Comparison of ENCODE assay signal across 22 mouse cellular contexts in the genomic region with DNA sequence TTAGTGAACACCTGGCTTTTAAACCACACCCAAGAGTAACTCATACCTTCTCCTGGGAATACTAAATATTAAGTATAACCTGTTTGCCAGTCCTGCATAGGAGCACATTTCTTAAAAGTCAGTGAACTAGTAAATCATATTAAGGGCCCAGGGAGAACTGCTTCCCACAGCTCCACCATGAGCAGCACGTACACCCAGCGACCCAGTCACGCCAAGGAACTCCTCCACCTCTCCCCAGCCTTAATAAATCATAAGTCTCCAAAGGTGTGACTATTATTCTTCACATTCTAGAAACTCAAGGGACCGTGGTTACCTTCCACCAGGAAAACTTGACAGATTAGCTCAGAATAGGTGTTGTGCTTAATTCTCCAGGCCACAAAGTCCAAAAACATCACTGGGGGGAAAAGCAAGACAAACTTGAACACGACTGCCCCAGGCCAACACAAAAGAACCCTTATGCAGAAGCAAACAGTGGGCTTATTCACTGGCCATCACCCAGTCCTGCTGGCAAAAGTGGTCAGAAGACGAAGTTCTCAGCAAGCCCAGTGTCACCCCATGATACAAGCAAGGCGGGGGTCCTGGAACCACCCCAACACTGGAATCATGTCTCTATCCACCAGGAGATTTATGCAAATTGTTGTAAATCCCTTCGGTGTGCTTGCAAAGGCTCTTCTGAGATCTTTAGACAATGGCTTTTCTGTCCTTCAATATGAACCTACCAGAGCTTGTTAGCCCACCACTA. TPM values are rescaled to one million over a fixed set of nuclear protein-coding genes. Genes with fewer than 3 reads are reported as not detected.
A peak's percentile ranks its signal among the peaks of the same experiment; 100 is the strongest.
DNase-seq lines count a peak whose midpoint lies in the region; ATAC-seq and TF ChIP-seq lines count a peak whose summit lies in the region.
"Had no signal": no experiment of that assay in that cellular context is flagged by ENCODE, and none has a peak within 500 bp of the region (broad histone marks: within the 10 kb centered on the region; RNA-seq: fewer than 3 reads in every experiment).

No protein-coding gene starts in this region.

- no peak for ATAC-seq in cerebellum, adult (ENCODE audit: insufficient number of reproducible peaks, low FRiP score, low TSS enrichment)
- ATAC-seq in limb, embryonic 13.5 days (ENCODE audit: low FRiP score, low read depth) = no peak
- ATAC-seq: forebrain, embryonic 15.5 days; liver, postnatal 0 days; midbrain, embryonic 13.5 days had no signal

- no peak overlapping the region for H3K9ac ChIP-seq in limb, embryonic 13.5 days
- H3K9ac ChIP-seq: embryonic facial prominence, embryonic 12.5 days; forebrain, embryonic 15.5 days; liver, postnatal 0 days; midbrain, embryonic 13.5 days; neural tube, embryonic 12.5 days; stomach, embryonic 15.5 days had no signal

- no peaks in the 10 kb centered on the region for H3K4me1 ChIP-seq in cerebellum, adult 2 months (ENCODE audit: control insufficient read depth, insufficient read depth, low read length)
- H3K4me1 ChIP-seq in limb, embryonic 13.5 days = peaks cover 30% of the 10 kb centered on the region
- H3K4me1 ChIP-seq: midbrain, embryonic 13.5 days had no signal

- no peak overlapping the region; the same call in 1 of the 2 replicates for H3K4me2 ChIP-seq in limb, embryonic 13.5 days (replicated peaks)
- H3K4me2 ChIP-seq: embryonic facial prominence, embryonic 12.5 days; forebrain, embryonic 15.5 days; midbrain, embryonic 13.5 days; neural tube, embryonic 12.5 days; stomach, embryonic 15.5 days had no signal

- TF ChIP-seq CTCF in cerebellum, adult 2 months (IDR thresholded peaks at IDR 0.05; ENCODE audit: borderline replicate concordance, insufficient read depth, low read depth, low read length) = no peak

- no peaks in the 10 kb centered on the region for H3K27me3 ChIP-seq in cerebellum, adult 2 months (ENCODE audit: control insufficient read depth, insufficient read depth, low read length)
- no peaks in the 10 kb centered on the region for H3K27me3 ChIP-seq in limb, embryonic 13.5 days
- H3K27me3 ChIP-seq: embryonic facial prominence, embryonic 12.5 days; forebrain, embryonic 15.5 days; midbrain, embryonic 13.5 days; neural tube, embryonic 12.5 days; stomach, embryonic 15.5 days had no signal

- TF ChIP-seq POLR2A in cerebellum, adult 2 months (IDR thresholded peaks at IDR 0.05; ENCODE audit: borderline replicate concordance, insufficient read depth, low read length) = no peak

- 0 out of 2 replicates have a peak, but pooled peaks cover 2% of the 10 kb centered on the region for H3K9me3 ChIP-seq in limb, embryonic 13.5 days
- H3K9me3 ChIP-seq: embryonic facial prominence, embryonic 12.5 days; forebrain, embryonic 15.5 days; G1E; heart, embryonic 10.5 days; midbrain, embryonic 13.5 days; neural tube, embryonic 12.5 days; stomach, embryonic 15.5 days had no signal

- peak overlapping the region; percentile 23; the same call in 1 of the 2 replicates for H3K27ac ChIP-seq in cerebellum, adult 2 months (ENCODE audit: insufficient read depth, low read length)
- peak overlapping the region; percentile 17 for H3K27ac ChIP-seq in limb, embryonic 13.5 days
- H3K27ac ChIP-seq: embryonic facial prominence, embryonic 12.5 days; forebrain, embryonic 15.5 days; heart, embryonic 10.5 days; midbrain, embryonic 13.5 days; neural tube, embryonic 12.5 days; stomach, embryonic 15.5 days had no signal

- peak in 1 of 2 experiments; percentile 34 for DNase-seq in cerebellum, adult 2 months
- peak; percentile 54 for DNase-seq in left cerebral cortex, adult 11 months (ENCODE audit: low spot score)
- DNase-seq in left cerebral cortex, postnatal 10 days (ENCODE audit: extremely low spot score in 1 of 2, low spot score in 2 of 2) = no peak
- peak; percentile 41 for DNase-seq in forelimb bud, embryonic 11.5 days (ENCODE audit: low read depth, low spot score)
- no peak for DNase-seq in ovary, postnatal 14 days (ENCODE audit: low spot score)
- no peak for DNase-seq in adrenal gland, postnatal 36 days
- DNase-seq: adrenal gland, postnatal 25 days; kidney, adult 18-20 months; kidney, postnatal 14 days; liver, postnatal 0 days; lung, postnatal 10 days; right cerebral cortex, postnatal 25 days had no signal

- H3K36me3 ChIP-seq in limb, embryonic 13.5 days = peaks cover 4% of the 10 kb centered on the region; the same call in 1 of the 2 replicates
- H3K36me3 ChIP-seq: embryonic facial prominence, embryonic 12.5 days; forebrain, embryonic 15.5 days; midbrain, embryonic 13.5 days; neural tube, embryonic 12.5 days; stomach, embryonic 15.5 days had no signal

- 67% methylated on average over 8 of the region's 8 CpGs for WGBS in cerebellum, adult 2 months
- 54% methylated on average over 8 of the region's 8 CpGs for WGBS in limb, embryonic 13.5 days

- H3K4me3 ChIP-seq in cerebellum, adult 2 months (replicated peaks; ENCODE audit: insufficient read depth, low read depth, low read length) = no peak overlapping the region
- H3K4me3 ChIP-seq in limb, embryonic 13.5 days = no peak overlapping the region
- H3K4me3 ChIP-seq: embryonic facial prominence, embryonic 12.5 days; erythroblast, embryonic 14.5 days; forebrain, embryonic 15.5 days; heart, embryonic 10.5 days; midbrain, embryonic 13.5 days; neural tube, embryonic 12.5 days; stomach, embryonic 15.5 days had no signal

- intact Hi-C loops in left cerebral cortex, postnatal 10 days (cut with DNase I) = no loop called here

RNA-seq across cellular contexts. Expression of a gene that starts 25.2 kb away (rescaled TPM):
- polyA plus RNA-seq in cerebellum, adult 2 months (2012; rRNA removed) = 5.1 and 5.8 TPM in 2 replicates
- 1 to 10 TPM; 1.6 to 2.1 TPM for total RNA-seq in left cerebral cortex, postnatal 10 days (2021)
- 25.7 and 26.4 TPM in 2 replicates for polyA plus RNA-seq in limb, embryonic 13.5 days (2015; fragmentation: Nextera tagmentation; extraction: Ambion mirVana)
- 10 to 100 TPM; 11.1 to 17.3 TPM for total RNA-seq in adrenal gland, postnatal 36 days (2021)

Comparison
In these comparisons a context has a peak if more than half of its experiments do, and no peak if none do; other contexts are left out.
1. DNase-seq: peak in left cerebral cortex, adult 11 months (single experiment) and forelimb bud, embryonic 11.5 days (single experiment); none in left cerebral cortex, postnatal 10 days (0 of 2), ovary, postnatal 14 days (single experiment) and adrenal gland, postnatal 36 days (0 of 2).